Mouse (Mus musculus) ES-E14 (cell line): Measurements from ENCODE around the gene Rfc2.
A peak's percentile ranks its signal among the peaks of the same experiment; 100 is the strongest.

Experiments
- CHD2 ChIP-seq: IDR thresholded peaks from 2 replicates; pipeline ENCODE4 v1.6.1; 2014; ENCODE audit warnings: mild to moderate bottlenecking, low read depth, low read length, inconsistent platforms
- HCFC1 ChIP-seq: IDR thresholded peaks from 2 replicates; pipeline ENCODE4 v1.6.1; 2012; ENCODE audit warnings: low read length, inconsistent platforms, borderline replicate concordance; ENCODE audit not compliant: insufficient read depth
- MAFK ChIP-seq: IDR thresholded peaks from 2 replicates; pipeline ENCODE4 v1.6.1; 2014; ENCODE audit warnings: mild to moderate bottlenecking, low read depth, low read length, inconsistent platforms; ENCODE audit not compliant: insufficient read depth
- ZC3H11A ChIP-seq: IDR thresholded peaks from 2 replicates; pipeline ENCODE4 v1.6.1; 2012; ENCODE audit warnings: low read depth, mild to moderate bottlenecking, inconsistent platforms, low read length, borderline replicate concordance
- ZNF384 ChIP-seq: IDR thresholded peaks from 2 replicates; pipeline ENCODE4 v1.6.1; 2012; ENCODE audit warnings: low read depth, low read length, inconsistent platforms

DNA sequence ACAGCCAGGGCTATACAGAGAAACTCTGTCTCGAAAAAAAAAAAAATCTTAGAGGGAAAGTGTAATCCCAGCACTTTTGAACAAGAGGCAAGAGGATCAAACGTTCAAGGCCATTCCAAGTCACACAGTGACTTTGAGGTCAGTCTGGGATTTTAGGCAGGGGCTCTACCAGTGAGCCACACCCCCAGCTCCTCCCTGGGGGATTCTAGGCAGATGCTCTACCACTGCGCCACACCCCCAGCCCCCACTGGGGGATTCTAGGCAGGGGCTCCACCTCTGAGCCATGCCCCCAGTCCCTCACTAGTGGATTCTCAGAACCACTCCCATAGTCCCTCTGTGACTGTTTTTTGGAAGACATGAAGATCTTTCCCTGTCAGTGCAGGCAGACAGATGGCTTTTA lies 2.0 kb upstream of the Rfc2 start:
- TF ChIP-seq HCFC1 (no peak), MAFK (no peak), ZNF384 (0 out of 2 replicates have a peak, but pooled peaks have one; percentile 17), CHD2 (no peak), ZC3H11A (no peak)
